Mouse (Mus musculus) hindbrain, embryonic 11.5 days (tissue): ENCODE measurements around the gene B430306N03Rik. TPM values are rescaled to one million over a fixed set of nuclear protein-coding genes. Genes with fewer than 3 reads are reported as not detected.

ENCODE experiments used
- ATAC-seq: fragments of 200-750 bp; cut with Nextera tagmentation; 2 replicates; pipeline ENCODE4 v1.8.0; 2017; ENCODE audit warnings: mild to moderate bottlenecking, moderate TSS enrichment, moderate library complexity; ENCODE audit not compliant: low FRiP score
- DNase-seq: peaks from one replicate; pipeline ENCODE4 v3.0.0-alpha.2; 2015; ENCODE audit warnings: low spot score
- H3K27ac ChIP-seq: fragments of 300-500 bp; sonication (generic); 2 replicates; pipeline ENCODE4 v1.5.1; 2014; ENCODE audit warnings: mild to moderate bottlenecking, low read depth, low read length
- H3K27me3 ChIP-seq: fragments of 300-500 bp; sonication (generic); 2 replicates; pipeline ENCODE4 v1.6.1; 2014; ENCODE audit warnings: mild to moderate bottlenecking, low read length, moderate library complexity, mixed read lengths; ENCODE audit not compliant: control insufficient read depth, insufficient read depth
- H3K36me3 ChIP-seq: fragments of 300-500 bp; sonication (generic); 2 replicates; pipeline ENCODE4 v1.6.1; 2014; ENCODE audit warnings: mild to moderate bottlenecking, low read length, moderate library complexity, mixed read lengths; ENCODE audit not compliant: control insufficient read depth, insufficient read depth
- H3K4me1 ChIP-seq: fragments of 300-500 bp; sonication (generic); replicated peaks from 2 replicates; pipeline ENCODE4 v1.6.1; 2014; ENCODE audit warnings: low read length, mixed read lengths; ENCODE audit not compliant: control insufficient read depth, insufficient read depth
- H3K4me2 ChIP-seq: fragments of 300-500 bp; sonication (generic); replicated peaks from 2 replicates; pipeline ENCODE4 v1.6.1; 2014; ENCODE audit warnings: mild to moderate bottlenecking, low read depth, low read length
- H3K4me3 ChIP-seq: fragments of 300-500 bp; sonication (generic); 2 replicates; pipeline ENCODE4 v1.5.1; 2014; ENCODE audit warnings: low read depth, low read length
- H3K9ac ChIP-seq: fragments of 300-500 bp; sonication (generic); 2 replicates; pipeline ENCODE4 v1.6.1; 2014; ENCODE audit warnings: low read depth, low read length
- H3K9me3 ChIP-seq: fragments of 300-500 bp; sonication (generic); 2 replicates; pipeline ENCODE4 v1.6.1; 2016; ENCODE audit warnings: low read length; ENCODE audit not compliant: control insufficient read depth
- WGBS: fragments of 180-500 bp; shearing (Covaris S2); extraction: QIAGEN DNeasy Blood & Tissue Kit; methylation state at CpG from one replicate; pipeline ENCODE4 v1.1.7; 2014; 5-methylcytosine and 5-hydroxymethylcytosine counted together
- polyA plus RNA-seq: library from polyadenylated mRNA; unstranded; fragments of >200 nt; fragmentation: Nextera tagmentation; extraction: Ambion mirVana; gene quantifications from 2 replicates; pipeline ENCODE4 v1.2.1, GENCODE M21; 2014

Gene B430306N03Rik
- polyA plus RNA-seq, 1 experiment from 2014 or later = not detected

- Histone ChIP-seq H3K9ac (no peak overlapping the region), H3K9me3 (no peaks in the 10 kb centered on the region), H3K4me2 (no peak overlapping the region), H3K4me3 (no peak overlapping the region), H3K27me3 (no peaks in the 10 kb centered on the region), H3K4me1 (no peaks in the 10 kb centered on the region), H3K27ac (no peak overlapping the region), H3K36me3 (no peaks in the 10 kb centered on the region)
- no peak for DNase-seq
- whole genome bisulfite sequencing = 88% methylated on average over 5 of the region's 5 CpGs
- no peak for ATAC-seq
These were observed 8.3 kb downstream of the B430306N03Rik start for GRCm38 (mm10) chr17:48324258-48324657.

GRCm38 (mm10) chr17:48325093-48325492 is 9.2 kb downstream of the B430306N03Rik start:
- Histone ChIP-seq H3K9ac (no peak overlapping the region), H3K4me2 (no peak overlapping the region), H3K27me3 (no peaks in the 10 kb centered on the region), H3K9me3 (no peaks in the 10 kb centered on the region), H3K36me3 (no peaks in the 10 kb centered on the region), H3K4me3 (no peak overlapping the region), H3K27ac (no peak overlapping the region), H3K4me1 (no peaks in the 10 kb centered on the region)
- WGBS = 94% methylated on average over 6 of the region's 6 CpGs
- no peak for ATAC-seq
- DNase-seq = no peak

GRCm38 (mm10) chr17:48325638-48326037 is 9.7 kb downstream of the B430306N03Rik start:
- no peak for ATAC-seq
- H3K27me3 ChIP-seq = no peaks in the 10 kb centered on the region
- H3K4me3 ChIP-seq = no peak overlapping the region

GRCm38 (mm10) chr17:48326656-48327055 is 10.7 kb downstream of the B430306N03Rik start:
- no peaks in the 10 kb centered on the region for H3K27me3 ChIP-seq
- H3K4me2 ChIP-seq = no peak overlapping the region
- H3K4me1 ChIP-seq = no peaks in the 10 kb centered on the region
- H3K9me3 ChIP-seq = no peaks in the 10 kb centered on the region
- H3K27ac ChIP-seq = no peak overlapping the region
- no peak overlapping the region for H3K4me3 ChIP-seq
- no peaks in the 10 kb centered on the region for H3K36me3 ChIP-seq
- WGBS = 81% methylated on average over 4 of the region's 4 CpGs
- DNase-seq = no peak
- no peak overlapping the region for H3K9ac ChIP-seq
- no peak for ATAC-seq

More at GRCm38 (mm10) chr17:48325638-48326037, 9.7 kb downstream of the B430306N03Rik start:
- H3K9ac ChIP-seq = no peak overlapping the region
- H3K27ac ChIP-seq = no peak overlapping the region
- WGBS = 88% methylated on average over 11 of the region's 11 CpGs
- H3K4me1 ChIP-seq = no peaks in the 10 kb centered on the region
- no peaks in the 10 kb centered on the region for H3K36me3 ChIP-seq
- no peak overlapping the region for H3K4me2 ChIP-seq
- no peaks in the 10 kb centered on the region for H3K9me3 ChIP-seq
- no peak for DNase-seq

DNA sequence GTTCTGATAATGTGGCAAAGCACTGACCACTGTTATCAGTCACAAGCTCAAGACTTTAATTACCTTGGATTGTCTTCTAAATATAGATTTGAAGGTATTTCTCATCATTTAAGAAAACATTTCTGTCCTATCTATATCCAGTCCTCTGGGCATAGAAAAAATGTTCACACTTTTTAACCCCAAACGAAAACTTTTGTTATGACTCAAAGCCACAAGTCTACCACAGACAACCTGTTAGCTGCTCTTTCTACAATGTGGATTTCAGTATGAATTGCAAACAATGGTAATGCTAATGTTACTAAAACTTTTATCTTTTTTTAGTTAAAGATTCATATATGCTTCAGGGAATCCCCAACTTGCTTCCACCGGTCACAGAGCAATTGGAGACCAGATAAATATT is 16.6 kb downstream of the B430306N03Rik start:
- DNase-seq (no peak), ATAC-seq (no peak)
- no peaks in the 10 kb centered on the region for H3K9me3 ChIP-seq
- WGBS = 95% methylated on average over 2 of the region's 2 CpGs
- no peak overlapping the region for H3K27ac ChIP-seq
- H3K4me3 ChIP-seq = no peak overlapping the region
- H3K36me3 ChIP-seq = no peaks in the 10 kb centered on the region
- H3K4me2 ChIP-seq = no peak overlapping the region
- no peaks in the 10 kb centered on the region for H3K27me3 ChIP-seq
- no peak overlapping the region for H3K9ac ChIP-seq
- no peaks in the 10 kb centered on the region for H3K4me1 ChIP-seq

DNA sequence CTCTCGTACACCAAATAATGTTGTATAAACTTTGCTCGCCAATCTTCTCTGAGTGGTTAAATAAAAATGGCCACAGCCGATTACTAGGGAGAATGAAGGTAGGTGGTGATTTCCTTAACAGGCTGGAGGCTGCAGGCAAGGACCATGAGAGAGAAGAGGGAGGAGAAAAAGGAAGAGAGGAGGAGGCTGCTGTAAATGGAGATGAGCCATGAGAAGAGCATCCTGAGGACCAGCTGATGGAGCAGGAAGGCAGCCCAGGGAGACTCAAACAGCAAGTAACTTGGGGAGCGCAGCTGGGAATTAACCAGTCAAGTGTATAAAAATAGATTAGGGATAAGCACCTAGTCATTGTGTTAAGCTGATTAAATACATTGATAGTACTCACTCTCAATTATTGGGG is 18.2 kb downstream of the B430306N03Rik start:
- 90% methylated on average over 4 of the region's 4 CpGs for WGBS

DNA sequence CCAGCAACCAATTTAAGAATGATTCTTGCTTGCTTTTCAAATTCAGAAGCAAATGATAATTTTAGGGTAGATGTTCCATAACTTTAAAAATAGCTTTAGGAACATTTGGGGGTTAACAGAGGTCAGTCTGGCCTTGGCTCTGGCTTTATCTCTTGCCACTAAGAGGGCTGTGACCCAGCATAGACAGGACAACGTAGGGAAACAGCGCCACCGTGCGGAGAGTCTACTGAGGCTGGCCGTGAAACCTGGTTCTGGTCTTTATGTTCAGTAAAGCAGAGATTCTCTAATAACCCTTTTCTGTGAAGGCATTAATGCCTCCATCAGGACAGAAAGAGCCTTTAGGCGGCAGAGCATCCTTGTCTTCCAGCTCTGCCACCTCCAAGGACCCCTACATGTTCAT is 20.9 kb downstream of the B430306N03Rik start:
- Histone ChIP-seq H3K27ac (no peak overlapping the region), H3K4me2 (no peak overlapping the region), H3K9ac (no peak overlapping the region), H3K36me3 (no peaks in the 10 kb centered on the region), H3K9me3 (no peaks in the 10 kb centered on the region), H3K4me1 (no peaks in the 10 kb centered on the region), H3K4me3 (no peak overlapping the region), H3K27me3 (no peaks in the 10 kb centered on the region)
- WGBS = 5% methylated on average over 6 of the region's 6 CpGs
- ATAC-seq (no peak), DNase-seq (peak; percentile 86)

More for the DNA sequence above, 18.2 kb downstream of the B430306N03Rik start:
- Histone ChIP-seq H3K4me3 (no peak overlapping the region), H3K4me2 (no peak overlapping the region), H3K9ac (no peak overlapping the region), H3K36me3 (no peaks in the 10 kb centered on the region), H3K27me3 (no peaks in the 10 kb centered on the region), H3K27ac (no peak overlapping the region), H3K9me3 (no peaks in the 10 kb centered on the region), H3K4me1 (no peaks in the 10 kb centered on the region)
- no peak for ATAC-seq
- DNase-seq = no peak

DNA sequence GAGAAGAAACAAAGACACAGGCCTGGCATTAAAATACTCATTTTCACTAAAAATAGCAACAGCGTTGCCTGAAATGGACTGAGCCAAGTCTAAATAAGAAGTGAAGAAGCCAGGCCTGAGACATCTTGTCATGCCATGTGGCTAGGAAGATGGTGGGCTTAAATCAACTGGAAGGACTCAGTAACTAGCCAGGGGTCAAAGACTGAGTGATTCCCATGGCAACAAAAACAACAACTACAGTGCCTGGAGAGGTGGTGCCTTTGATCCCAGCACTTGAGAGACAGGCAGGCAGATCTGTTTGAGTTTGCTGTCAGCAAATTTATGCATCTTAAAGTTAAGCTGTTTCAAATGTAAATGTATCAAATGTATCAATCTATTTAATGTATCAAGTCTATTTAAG is 24.3 kb downstream of the B430306N03Rik start:
- Histone ChIP-seq H3K27ac (no peak overlapping the region), H3K27me3 (no peaks in the 10 kb centered on the region), H3K9me3 (no peaks in the 10 kb centered on the region), H3K9ac (no peak overlapping the region), H3K36me3 (no peaks in the 10 kb centered on the region), H3K4me3 (no peak overlapping the region), H3K4me2 (no peak overlapping the region), H3K4me1 (no peaks in the 10 kb centered on the region)
- 100% methylated on average over 1 of the region's 1 CpGs for WGBS
- DNase-seq (no peak), ATAC-seq (no peak)

GRCm38 (mm10) chr17:48341947-48342346 is 26.0 kb downstream of the B430306N03Rik start:
- H3K4me2 ChIP-seq = no peak overlapping the region
- no peak overlapping the region for H3K9ac ChIP-seq
- no peak for ATAC-seq
- no peaks in the 10 kb centered on the region for H3K36me3 ChIP-seq
- no peak for DNase-seq
- H3K27ac ChIP-seq = no peak overlapping the region
- 67% methylated on average over 3 of the region's 3 CpGs for WGBS
- no peak overlapping the region for H3K4me3 ChIP-seq
- no peaks in the 10 kb centered on the region for H3K27me3 ChIP-seq
- no peaks in the 10 kb centered on the region for H3K9me3 ChIP-seq
- H3K4me1 ChIP-seq = no peaks in the 10 kb centered on the region
